Mouse (Mus musculus): Measurements from ENCODE around the gene Nbeal1.

GRCm38 (mm10) chr1:60236261-60236660 lies 55.9 kb downstream of the Nbeal1 start:
- TF ChIP-seq CTCF (IDR thresholded peaks at IDR 0.05; ENCODE audit: borderline replicate concordance, insufficient read depth, low read depth, low read length), result no peak
- TF ChIP-seq POLR2A (IDR thresholded peaks at IDR 0.05; ENCODE audit: borderline replicate concordance, insufficient read depth, low read length), result no peak

Measured in cerebellum, adult 2 months (tissue).